Mouse (Mus musculus) intestine, embryonic 14.5 days (tissue): ENCODE data around the gene Shc1. TPM values are rescaled to one million over a fixed set of nuclear protein-coding genes. Genes with fewer than 3 reads are reported as not detected.
A peak's percentile ranks its signal among the peaks of the same experiment; 100 is the strongest.

Source experiments
- ATAC-seq: fragments of 200-750 bp; cut with Nextera tagmentation; replicated peaks from 2 replicates; pipeline ENCODE4 v1.8.0; 2017; ENCODE audit warnings: low read depth, moderate number of reproducible peaks, moderate TSS enrichment, moderate library complexity; ENCODE audit not compliant: low FRiP score, low TSS enrichment
- DNase-seq: peaks from one replicate; pipeline ENCODE4 v3.0.0-alpha.2; 2018; ENCODE audit warnings: low spot score
- H3K27ac ChIP-seq: fragments of 300-500 bp; sonication (generic); 2 replicates; pipeline ENCODE4 v1.5.1; 2014; ENCODE audit warnings: low read depth, mild to moderate bottlenecking, control low read depth
- H3K27me3 ChIP-seq: fragments of 300-500 bp; sonication (generic); replicated peaks from 2 replicates; pipeline ENCODE4 v1.6.1; 2014; ENCODE audit warnings: low read length, control low read depth; ENCODE audit not compliant: control insufficient read depth, insufficient read depth
- H3K36me3 ChIP-seq: fragments of 300-500 bp; sonication (generic); 2 replicates; pipeline ENCODE4 v1.6.1; 2014; ENCODE audit warnings: low read length, control low read depth; ENCODE audit not compliant: control insufficient read depth, insufficient read depth
- H3K4me1 ChIP-seq: fragments of 300-500 bp; sonication (generic); replicated peaks from 2 replicates; pipeline ENCODE4 v1.6.1; 2014; ENCODE audit warnings: low read length, control low read depth, mixed read lengths; ENCODE audit not compliant: control insufficient read depth, insufficient read depth
- H3K4me2 ChIP-seq: fragments of 300-500 bp; sonication (generic); 2 replicates; pipeline ENCODE4 v1.6.1; 2014; ENCODE audit warnings: low read length
- H3K4me3 ChIP-seq: fragments of 300-500 bp; sonication (generic); 2 replicates; pipeline ENCODE4 v1.5.1; 2014; ENCODE audit warnings: low read depth, low read length, control low read depth, mixed read lengths
- H3K9ac ChIP-seq: fragments of 300-500 bp; sonication (generic); 2 replicates; pipeline ENCODE4 v1.6.1; 2014; ENCODE audit warnings: mild to moderate bottlenecking, low read length
- H3K9me3 ChIP-seq: fragments of 300-500 bp; sonication (generic); 2 replicates; pipeline ENCODE4 v1.6.1; 2016; ENCODE audit warnings: low read length, control low read depth; ENCODE audit not compliant: control insufficient read depth
- WGBS: fragments of 180-500 bp; shearing (Covaris S2); extraction: QIAGEN DNeasy Blood & Tissue Kit; methylation state at CpG from one replicate; pipeline ENCODE4 v1.1.7; 2014; 5-methylcytosine and 5-hydroxymethylcytosine counted together
- polyA plus RNA-seq: library from polyadenylated mRNA; unstranded; fragments of >200 nt; fragmentation: Nextera tagmentation; extraction: Ambion mirVana; gene quantifications from 2 replicates; pipeline ENCODE4 v1.2.1, GENCODE M21; 2014

Gene Shc1
- polyA plus RNA-seq, 1 experiment from 2014 or later: 65.1 TPM

DNA sequence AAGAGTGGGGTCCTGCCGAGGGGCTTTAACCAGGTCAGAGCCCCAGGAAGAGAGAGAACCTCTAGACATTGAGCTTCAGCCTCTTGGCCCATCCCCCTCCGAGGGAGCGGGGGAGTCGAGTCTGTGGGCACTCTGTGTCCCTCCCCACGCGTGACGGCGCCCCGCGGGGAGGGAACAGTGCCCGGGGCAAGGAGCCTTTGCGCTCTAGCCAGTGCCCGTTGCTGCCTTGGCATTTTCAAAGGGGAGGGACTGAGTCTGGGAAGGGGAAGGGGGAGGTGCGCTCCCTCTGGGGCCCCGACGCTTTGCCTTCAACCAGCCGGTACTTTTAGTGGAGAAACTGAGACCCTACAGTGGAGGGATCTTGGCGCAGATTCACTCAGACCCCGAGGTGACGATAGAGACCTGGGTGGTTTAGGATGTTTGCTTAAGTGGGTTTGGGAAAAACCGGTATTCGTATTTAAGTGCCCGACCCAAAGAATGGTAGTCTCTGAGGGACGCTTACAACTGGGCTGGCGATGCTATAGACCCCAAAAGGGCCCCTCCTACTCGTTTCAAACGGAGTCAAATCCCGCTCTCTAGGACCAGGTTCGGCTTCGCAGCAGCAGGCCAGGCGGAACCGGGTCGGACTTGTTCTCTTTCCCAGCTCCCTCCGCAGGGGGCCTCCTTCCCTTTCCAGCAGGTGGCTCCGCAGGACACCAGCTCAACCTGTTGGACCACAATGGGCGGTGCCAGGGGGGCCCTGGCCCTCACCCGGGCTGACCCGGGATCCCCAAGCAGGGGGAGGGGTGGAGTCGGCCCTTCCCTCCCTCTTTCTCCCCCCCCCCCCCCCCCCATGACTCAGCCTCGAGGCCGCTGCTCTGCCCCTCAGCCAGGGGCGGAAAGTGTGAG, 24.0 kb upstream of the Shc1 start, which contains the start of gene Zbtb7b:
TSS of gene Zbtb7b (minus strand) at position 771 of the 888 bp plus-strand sequence.
- Histone ChIP-seq H3K4me2 (peak within 1 kb of the TSS; percentile 99), H3K36me3 (no peaks in the 10 kb centered on the region), H3K9ac (peak within 1 kb of the TSS; percentile 51), H3K4me3 (peak within 1 kb of the TSS; percentile 59), H3K4me1 (peaks cover 29% of the 10 kb centered on the region), H3K9me3 (no peaks in the 10 kb centered on the region), H3K27ac (peak within 1 kb of the TSS; percentile 83), H3K27me3 (no peaks in the 10 kb centered on the region)
- peak; percentile 59 for ATAC-seq
- peak; percentile 94 for DNase-seq
- under 1% methylated on average over 39 of the region's 42 CpGs for WGBS

DNA sequence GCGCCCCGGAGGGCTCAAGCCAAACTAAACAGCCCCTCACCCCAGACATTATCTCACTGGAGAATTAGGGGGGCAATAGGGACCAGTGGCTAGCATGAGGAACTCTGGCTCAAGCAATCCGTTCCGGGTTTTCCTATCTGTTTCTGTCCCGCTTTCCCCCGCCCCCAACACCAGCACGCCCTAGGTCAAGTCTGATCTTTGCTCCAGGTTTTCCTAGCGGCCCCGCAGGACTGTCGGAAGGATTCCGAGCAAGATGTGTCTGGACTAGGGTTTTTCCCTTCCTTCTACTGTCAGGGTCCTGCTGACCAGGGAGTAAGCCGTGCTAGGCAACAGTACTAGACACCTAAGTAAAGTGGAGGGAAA, 23.4 kb upstream of the Shc1 start:
- H3K36me3 ChIP-seq: no peaks in the 10 kb centered on the region
- ATAC-seq (peak; percentile 45), DNase-seq (peak; percentile 89)
- H3K27ac ChIP-seq: peak overlapping the region; percentile 83
- no peaks in the 10 kb centered on the region for H3K27me3 ChIP-seq
- H3K4me1 ChIP-seq: peaks cover 25% of the 10 kb centered on the region
- WGBS: 0% methylated on average over 11 of the region's 12 CpGs
- H3K4me2 ChIP-seq: peak overlapping the region; percentile 99
- peak overlapping the region; percentile 51 for H3K9ac ChIP-seq
- H3K9me3 ChIP-seq: no peaks in the 10 kb centered on the region
- H3K4me3 ChIP-seq: peak overlapping the region; percentile 59

DNA sequence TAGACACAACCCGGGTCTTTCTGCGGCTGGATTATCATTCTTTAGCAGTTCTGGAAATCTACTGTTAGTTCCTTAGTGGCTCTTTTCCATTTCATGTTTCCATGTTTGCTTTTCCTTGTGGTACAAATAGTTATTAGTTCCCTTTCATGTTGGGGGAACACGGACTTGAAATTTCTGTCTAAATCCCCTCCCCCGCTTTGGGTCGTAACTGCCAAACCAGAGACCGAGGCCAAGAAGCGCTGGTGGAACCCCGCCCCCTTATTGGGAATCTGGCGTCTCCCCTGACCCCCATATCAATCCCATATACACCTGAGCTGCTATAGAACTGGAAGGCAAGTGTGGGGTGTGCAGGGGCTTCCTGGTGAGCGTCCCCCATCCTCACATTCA, 22.8 kb upstream of the Shc1 start:
- ATAC-seq: no peak
- Histone ChIP-seq H3K27ac (peak overlapping the region; percentile 83), H3K4me2 (peak overlapping the region; percentile 99), H3K36me3 (no peaks in the 10 kb centered on the region), H3K4me3 (peak overlapping the region; percentile 59), H3K4me1 (peaks cover 21% of the 10 kb centered on the region), H3K27me3 (no peaks in the 10 kb centered on the region), H3K9me3 (no peaks in the 10 kb centered on the region), H3K9ac (peak overlapping the region; percentile 37)
- DNase-seq: no peak
- WGBS: 3% methylated on average over 10 of the region's 10 CpGs

DNA sequence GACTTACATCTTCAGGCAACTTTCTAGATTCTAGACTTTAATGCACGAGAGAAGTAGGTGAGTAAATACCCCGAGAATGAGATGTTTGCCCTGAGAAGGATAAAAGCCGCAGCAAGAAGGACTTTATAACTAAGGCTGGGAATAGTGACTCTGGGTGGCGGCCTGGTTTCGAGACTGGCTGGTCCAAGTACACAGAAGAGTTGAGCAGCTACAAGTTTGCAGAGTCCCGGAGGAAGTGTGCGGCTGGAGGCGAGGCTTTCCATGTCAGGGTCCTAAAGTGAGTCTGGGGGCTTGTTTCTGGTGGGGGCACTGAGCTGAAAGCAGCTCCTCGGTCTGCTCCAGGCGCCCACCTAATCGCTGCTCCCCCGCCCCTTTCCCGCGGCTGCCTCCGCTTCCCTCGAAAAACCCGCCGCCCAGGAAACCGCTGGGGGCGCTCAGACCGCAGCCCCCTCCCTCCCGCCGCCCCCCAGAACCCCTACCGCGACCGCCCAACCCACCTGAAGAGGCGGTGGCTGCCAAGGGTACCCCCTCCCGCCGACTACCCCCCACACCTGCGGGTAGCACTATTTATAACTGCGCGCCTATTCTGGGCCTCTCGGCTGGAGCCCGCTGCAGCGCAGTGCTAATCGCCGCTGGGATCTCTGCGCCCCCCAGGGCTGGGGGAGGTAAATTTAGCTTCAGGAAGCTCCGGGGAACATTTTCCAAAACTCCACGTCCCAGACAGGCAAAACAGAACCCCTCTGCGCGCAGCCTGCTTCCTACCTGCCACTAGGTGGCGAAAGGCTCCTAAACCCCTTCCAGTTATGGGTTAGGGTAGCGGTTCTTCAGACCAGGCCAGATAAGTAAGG, 22.2 kb upstream of the Shc1 start:
- Histone ChIP-seq H3K9me3 (no peaks in the 10 kb centered on the region), H3K27ac (peak overlapping the region; percentile 14; the same call in 1 of the 2 replicates), H3K36me3 (no peaks in the 10 kb centered on the region), H3K9ac (peak overlapping the region; percentile 37), H3K4me2 (peak overlapping the region; percentile 99), H3K4me1 (peaks cover 21% of the 10 kb centered on the region), H3K4me3 (peak overlapping the region; percentile 59), H3K27me3 (no peaks in the 10 kb centered on the region)
- peak; percentile 85 for DNase-seq
- ATAC-seq: no peak
- under 1% methylated on average over 43 of the region's 44 CpGs for WGBS

DNA sequence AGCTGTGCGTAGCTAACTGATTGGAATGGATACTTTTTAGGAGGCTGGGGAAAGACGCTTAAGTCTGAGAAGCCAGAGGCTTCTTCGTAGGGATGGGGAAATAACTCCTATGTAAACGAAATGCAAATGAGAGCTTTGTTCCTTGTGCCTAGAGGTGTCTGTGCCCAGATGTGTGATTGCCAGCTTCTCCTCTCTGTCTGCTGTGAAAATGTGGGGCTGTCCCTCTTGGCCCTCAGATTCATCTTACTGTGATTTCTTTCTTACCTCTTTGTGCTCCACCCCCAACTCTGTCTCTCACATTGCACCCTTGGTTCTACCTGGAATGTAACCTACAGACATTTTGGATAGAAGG, 21.6 kb upstream of the Shc1 start:
- ATAC-seq: no peak
- Histone ChIP-seq H3K4me3 (peak overlapping the region; percentile 59), H3K4me2 (peak overlapping the region; percentile 99), H3K27me3 (no peaks in the 10 kb centered on the region), H3K9ac (no peak overlapping the region), H3K27ac (no peak overlapping the region), H3K36me3 (no peaks in the 10 kb centered on the region), H3K9me3 (no peaks in the 10 kb centered on the region), H3K4me1 (peaks cover 15% of the 10 kb centered on the region; the same call in 1 of the 2 replicates)
- WGBS: 0% methylated on average over 4 of the region's 4 CpGs
- DNase-seq: no peak

DNA sequence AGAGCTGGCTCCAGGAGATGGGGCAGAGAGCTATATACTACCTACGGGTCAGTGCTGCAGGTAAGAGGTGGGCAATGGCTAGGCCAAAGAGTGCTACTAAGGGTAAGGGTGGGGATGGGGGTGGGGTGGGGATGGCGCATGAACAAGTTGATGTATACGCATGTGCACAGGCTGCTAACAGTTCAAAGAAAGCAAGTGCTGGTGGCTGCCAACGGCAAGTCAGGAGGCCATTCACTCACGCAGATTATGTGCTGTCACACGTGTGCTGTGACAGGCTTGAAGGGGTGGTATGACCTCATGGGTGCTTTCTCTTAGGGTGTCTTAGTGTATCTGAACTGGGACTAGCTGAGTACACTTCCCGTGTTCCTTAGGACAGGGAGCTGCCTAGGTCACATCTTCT, 16.9 kb upstream of the Shc1 start:
- no peak overlapping the region for H3K27ac ChIP-seq
- no peak for DNase-seq
- WGBS: 89% methylated on average over 7 of the region's 7 CpGs

DNA sequence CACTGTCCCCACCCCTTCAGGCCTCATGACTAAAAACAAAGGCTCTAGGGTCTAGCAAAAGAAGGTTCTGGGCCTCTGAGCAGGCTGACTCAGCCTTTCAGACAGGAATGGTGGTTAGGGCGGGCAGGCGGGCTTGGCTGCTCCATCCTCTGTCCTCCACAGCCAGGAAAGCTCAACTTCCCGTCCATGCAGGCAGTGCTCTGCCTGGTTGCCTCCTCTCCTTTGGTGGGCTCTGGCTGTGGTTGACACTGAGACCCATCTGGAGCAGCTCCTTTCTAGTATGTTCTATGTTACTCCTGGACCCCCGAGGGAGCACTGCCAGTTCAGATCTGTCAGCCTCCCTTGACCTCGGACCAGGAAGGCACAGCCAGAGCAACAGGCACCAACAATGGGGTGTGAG, 15.6 kb upstream of the Shc1 start, which contains the start of gene Lenep:
TSS of gene Lenep (minus strand) at position 101 of the 400 bp plus-strand sequence.
- Histone ChIP-seq H3K4me3 (no peak within 1 kb of the TSS), H3K27me3 (no peaks in the 10 kb centered on the region), H3K4me1 (no peaks in the 10 kb centered on the region), H3K9me3 (no peaks in the 10 kb centered on the region), H3K36me3 (peaks cover 26% of the 10 kb centered on the region), H3K9ac (no peak within 1 kb of the TSS), H3K4me2 (no peak within 1 kb of the TSS), H3K27ac (no peak within 1 kb of the TSS)
- DNase-seq (no peak), ATAC-seq (no peak)
- 89% methylated on average over 5 of the region's 5 CpGs for WGBS

More for the DNA sequence above, 16.9 kb upstream of the Shc1 start:
- Histone ChIP-seq H3K4me2 (no peak overlapping the region), H3K27me3 (no peaks in the 10 kb centered on the region), H3K4me3 (no peak overlapping the region), H3K36me3 (peaks cover 26% of the 10 kb centered on the region), H3K4me1 (0 out of 2 replicates have a peak, but pooled peaks cover 2% of the 10 kb centered on the region), H3K9me3 (no peaks in the 10 kb centered on the region), H3K9ac (no peak overlapping the region)
- ATAC-seq: no peak

DNA sequence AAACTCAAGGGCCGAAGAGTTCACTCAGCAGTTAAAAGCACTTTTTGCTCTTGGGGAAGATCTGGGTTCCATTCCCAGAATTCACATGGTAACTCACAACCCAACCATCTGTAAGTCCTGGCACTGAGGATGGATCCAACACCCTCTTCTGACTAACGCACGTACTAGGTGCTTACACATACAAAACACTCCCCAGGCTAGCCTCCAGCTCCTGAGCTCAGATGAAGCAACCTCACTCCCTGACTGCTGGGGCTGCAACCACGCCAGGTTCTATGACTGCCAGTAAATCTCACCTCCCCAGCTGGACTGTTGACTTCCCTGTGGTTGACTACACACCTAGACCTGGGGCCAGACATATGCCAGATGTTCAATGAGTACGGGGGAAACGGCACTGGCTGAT, 11.4 kb upstream of the Shc1 start:
- H3K4me1 ChIP-seq: peaks cover 5% of the 10 kb centered on the region; the same call in 1 of the 2 replicates
- no peak overlapping the region for H3K4me3 ChIP-seq
- no peak overlapping the region for H3K4me2 ChIP-seq
- no peaks in the 10 kb centered on the region for H3K27me3 ChIP-seq
- H3K27ac ChIP-seq: no peak overlapping the region
- H3K36me3 ChIP-seq: peaks cover 24% of the 10 kb centered on the region
- no peaks in the 10 kb centered on the region for H3K9me3 ChIP-seq
- DNase-seq (no peak), ATAC-seq (no peak)
- no peak overlapping the region for H3K9ac ChIP-seq
- WGBS: 87% methylated on average over 6 of the region's 6 CpGs
